Mouse (Mus musculus): ENCODE measurements at regions not wholly inside any gene's neighbourhood (a gene's known extent, or its start where the extent isn't known, plus 50 kb on each side); places are given as distances from the start of the nearest gene placed in this dataset.

DNA sequence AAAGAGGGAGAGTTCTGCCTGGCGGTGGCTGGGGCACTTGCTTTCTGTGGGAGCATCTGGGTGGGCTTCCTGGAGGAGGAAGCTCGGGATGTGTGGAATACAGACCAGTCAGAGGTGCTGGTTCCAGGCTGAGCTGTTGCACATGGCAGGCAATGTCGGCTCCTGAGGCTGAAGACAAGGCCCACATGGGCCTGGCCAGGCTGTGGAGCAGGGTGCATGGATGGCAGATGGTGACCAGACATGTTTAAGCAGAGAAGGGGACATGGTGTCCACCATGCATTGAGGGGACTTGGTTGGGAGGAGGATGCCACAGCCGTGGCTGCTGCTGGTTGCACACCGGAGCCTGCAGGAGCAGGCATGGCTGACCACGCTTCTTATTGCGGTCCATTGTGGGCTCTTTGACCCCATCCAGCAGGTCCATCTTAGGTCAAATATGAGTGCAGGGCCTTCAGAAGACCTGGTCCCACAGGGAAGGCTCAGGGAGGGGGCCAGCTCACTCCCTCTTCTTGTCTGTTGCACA is 74.3 kb upstream of the Tmem189 start:
- TF ChIP-seq CTCF (IDR thresholded peaks at IDR 0.05; ENCODE audit: borderline replicate concordance, insufficient read depth, low read length): no peak
- no peak for TF ChIP-seq POLR2A (IDR thresholded peaks at IDR 0.05; ENCODE audit: low read depth, low read length)
